Mouse (Mus musculus) left cerebral cortex, postnatal 14 days (tissue): ENCODE measurements around the gene Urb1. TPM values are rescaled to one million over a fixed set of nuclear protein-coding genes. Genes with fewer than 3 reads are reported as not detected.
"Not testable (repeated sequence)": the region's sequence is repeated elsewhere in the genome, so short reads cannot be mapped to it uniquely, and the experiment has no call there.

ENCODE experiments used
- DNase-seq, 2 experiments: peaks; one replicate each; pipeline ENCODE4 v3.0.0; 2021 to 2022; ENCODE audit warnings: low spot score in 2 of 2, mixed read lengths in 1 of 2
- intact Hi-C: fragments of 180-260 bp; cut with DNase I; formaldehyde crosslinking; loops from one replicate; pipeline ENCODE4 v1.15.1; 2025
- total RNA-seq, 2 experiments: library from RNA; stranded (reverse); gene quantifications; 2 replicates each; pipeline ENCODE4 v1.2.3; 2021

Gene Urb1
- total RNA-seq, 2 experiments from 2014 or later: 14.2 to 15.9 TPM

GRCm38 (mm10) chr16:90826457-90826856, 16.2 kb upstream of the Urb1 start, which contains the start of gene Eva1c:
Gene Eva1c (plus strand): TSS chr16:90826719.
- intact Hi-C loops: no loop called here
- no peak for DNase-seq

GRCm38 (mm10) chr16:90826041-90826440, 15.8 kb upstream of the Urb1 start:
- intact Hi-C loops: no loop called here
- DNase-seq: no peak

- DNase-seq, intact Hi-C loops: not testable (repeated sequence)
Observed at GRCm38 (mm10) chr16:90823986-90824385, 13.8 kb upstream of the Urb1 start.

- intact Hi-C loops: no loop called here
- DNase-seq: no peak
Observed at GRCm38 (mm10) chr16:90822981-90823380, 12.8 kb upstream of the Urb1 start.

GRCm38 (mm10) chr16:90822284-90822935, 12.2 kb upstream of the Urb1 start:
- intact Hi-C loops: no loop called here
- no peak for DNase-seq

GRCm38 (mm10) chr16:90821046-90821697, 11.0 kb upstream of the Urb1 start:
- intact Hi-C loops: no loop called here
- no peak for DNase-seq

- DNase-seq: no peak
- intact Hi-C loops: no loop called here
Observed at GRCm38 (mm10) chr16:90820326-90820725, 10.1 kb upstream of the Urb1 start.

- intact Hi-C loops: loop anchor here (5.0 kb wide), 1 partner anchor 120 kb away; no protein-coding TSS in a partner anchor
- no peak for DNase-seq
Observed at GRCm38 (mm10) chr16:90812086-90812485, 1.9 kb upstream of the Urb1 start.

- intact Hi-C loops: loop anchor here (5.0 kb wide), 1 partner anchor 122 kb away; no protein-coding TSS in a partner anchor
Observed at GRCm38 (mm10) chr16:90810716-90811256, 573 bp upstream of the Urb1 start.

GRCm38 (mm10) chr16:90804466-90804865, 5.7 kb downstream of the Urb1 start:
- intact Hi-C loops: loop anchor here (10.0 kb wide), 1 partner anchor 230 kb away; no protein-coding TSS in a partner anchor
- no peak for DNase-seq

More at GRCm38 (mm10) chr16:90810716-90811256, 573 bp upstream of the Urb1 start:
- DNase-seq: no peak

- DNase-seq: no peak
- intact Hi-C loops: loop anchor here (10.0 kb wide), 1 partner anchor 233 kb away; no protein-coding TSS in a partner anchor
Observed at GRCm38 (mm10) chr16:90801928-90802327, 8.3 kb downstream of the Urb1 start.

- intact Hi-C loops: loop anchor here (10.0 kb wide), 1 partner anchor 234 kb away; no protein-coding TSS in a partner anchor
- peak in 1 of 2 experiments; percentile 40 for DNase-seq
Observed at GRCm38 (mm10) chr16:90801251-90801650, 9.0 kb downstream of the Urb1 start.

- no peak for DNase-seq
- intact Hi-C loops: loop anchor here (10.0 kb wide), 1 partner anchor 235 kb away; no protein-coding TSS in a partner anchor
Observed at GRCm38 (mm10) chr16:90799840-90800239, 10.4 kb downstream of the Urb1 start.

- DNase-seq: no peak
- intact Hi-C loops: no loop called here
Observed at GRCm38 (mm10) chr16:90798848-90799247, 11.4 kb downstream of the Urb1 start.

- no peak for DNase-seq
- intact Hi-C loops: no loop called here
Observed at GRCm38 (mm10) chr16:90798446-90798845, 11.8 kb downstream of the Urb1 start.

- intact Hi-C loops: no loop called here
- no peak for DNase-seq
Observed at GRCm38 (mm10) chr16:90794708-90795107, 15.5 kb downstream of the Urb1 start.

GRCm38 (mm10) chr16:90792500-90792899, 17.7 kb downstream of the Urb1 start:
- intact Hi-C loops: no loop called here
- DNase-seq: no peak

- DNase-seq: peak in 1 of 2 experiments; percentile 39
- intact Hi-C loops: no loop called here
Observed at GRCm38 (mm10) chr16:90792066-90792465, 18.1 kb downstream of the Urb1 start.

- no peak for DNase-seq
- intact Hi-C loops: no loop called here
Observed at GRCm38 (mm10) chr16:90790946-90791345, 19.3 kb downstream of the Urb1 start.

- intact Hi-C loops: no loop called here
- DNase-seq: no peak
Observed at GRCm38 (mm10) chr16:90788580-90788979, 21.6 kb downstream of the Urb1 start.
